Mouse (Mus musculus) right cerebral cortex, postnatal 25 days (tissue): ENCODE measurements around the gene Fastk.

Experiments used
- DNase-seq: peaks from one replicate; pipeline ENCODE4 v3.0.0; 2022

Gene Fastk

GRCm38 (mm10) chr5:24452691-24453233 is 7.7 kb upstream of the Fastk start:
- DNase-seq: peak; percentile 45

- peak; percentile 52 for DNase-seq
Observed at GRCm38 (mm10) chr5:24452030-24452690, 7.1 kb upstream of the Fastk start, which contains the start of gene Agap3. Agap3 (plus strand) TSS chr5:24452177.

DNA sequence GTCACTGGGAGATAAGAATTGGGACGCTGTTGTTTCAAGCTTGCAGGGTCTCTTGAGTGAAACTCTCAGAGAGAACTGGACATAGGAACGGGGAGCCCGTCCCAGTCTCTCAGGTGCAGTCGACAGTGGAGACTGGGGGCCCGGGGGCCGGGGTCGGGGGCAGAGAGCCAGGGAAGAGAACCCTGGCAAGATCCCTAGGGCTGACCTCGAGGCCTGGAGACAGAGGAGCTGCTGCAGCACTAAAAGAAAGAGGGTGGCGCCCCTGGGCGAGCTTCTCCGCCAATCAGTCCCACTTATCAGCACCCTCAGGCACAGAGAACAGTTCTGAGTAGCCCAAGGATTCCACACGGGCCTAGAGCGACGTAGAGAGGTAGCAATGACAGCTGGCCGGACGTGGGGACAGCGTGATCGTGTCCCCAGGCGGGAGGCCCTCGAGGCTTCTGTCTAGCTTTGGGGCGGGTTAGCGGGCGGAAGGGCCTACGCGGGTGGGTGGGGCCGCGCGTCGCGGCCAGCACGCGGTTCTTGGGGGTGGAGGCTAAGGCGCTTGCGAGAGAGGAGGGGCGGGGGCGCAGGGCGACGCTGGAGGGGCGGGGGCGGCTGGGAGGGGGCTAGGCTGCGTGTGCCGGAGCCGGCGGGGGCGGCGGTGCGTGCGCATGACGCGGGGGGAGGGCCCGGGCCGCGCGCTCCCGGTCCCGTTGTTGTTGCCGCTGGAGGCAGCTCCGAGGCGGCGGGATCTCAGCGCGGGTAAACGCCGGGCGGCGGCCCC is 6.4 kb upstream of the Fastk start:
- peak; percentile 88 for DNase-seq

- DNase-seq: peak; percentile 89
Observed at GRCm38 (mm10) chr5:24447624-24448298, 2.7 kb upstream of the Fastk start, which contains the start of gene Tmub1. Tmub1 (minus strand) TSS chr5:24447854.

- DNase-seq: no peak
Observed at GRCm38 (mm10) chr5:24446630-24447029, 1.5 kb upstream of the Fastk start.

- DNase-seq: no peak
Observed at GRCm38 (mm10) chr5:24445428-24446080, 467 bp upstream of the Fastk start.

- no peak for DNase-seq
Observed at GRCm38 (mm10) chr5:24443927-24444326, 1.2 kb downstream of the Fastk start.

GRCm38 (mm10) chr5:24443204-24443603 is 1.9 kb downstream of the Fastk start:
- DNase-seq: no peak

- DNase-seq: no peak
Observed at GRCm38 (mm10) chr5:24442029-24442428, 3.1 kb downstream of the Fastk start.

DNA sequence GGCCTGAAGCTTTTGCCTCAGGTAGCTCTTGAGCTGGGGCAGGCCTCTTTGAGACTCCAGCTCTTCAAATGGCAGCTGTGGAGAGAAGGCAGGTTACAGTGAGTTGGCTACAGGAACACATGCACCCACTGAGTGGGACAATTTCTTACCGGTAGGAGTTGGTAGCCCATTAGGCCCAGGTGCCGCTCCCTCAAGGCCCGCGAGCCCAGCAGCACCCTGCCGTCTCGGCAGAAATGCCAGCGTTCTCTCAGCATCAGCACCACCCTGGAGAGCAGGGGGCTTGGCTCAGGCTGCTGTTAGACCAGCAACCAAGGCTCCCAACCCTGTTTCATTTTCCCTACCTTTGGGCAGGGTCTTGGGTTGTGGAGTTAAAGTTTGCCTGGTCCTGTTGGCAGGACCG is 3.9 kb downstream of the Fastk start:
- DNase-seq: no peak

DNA sequence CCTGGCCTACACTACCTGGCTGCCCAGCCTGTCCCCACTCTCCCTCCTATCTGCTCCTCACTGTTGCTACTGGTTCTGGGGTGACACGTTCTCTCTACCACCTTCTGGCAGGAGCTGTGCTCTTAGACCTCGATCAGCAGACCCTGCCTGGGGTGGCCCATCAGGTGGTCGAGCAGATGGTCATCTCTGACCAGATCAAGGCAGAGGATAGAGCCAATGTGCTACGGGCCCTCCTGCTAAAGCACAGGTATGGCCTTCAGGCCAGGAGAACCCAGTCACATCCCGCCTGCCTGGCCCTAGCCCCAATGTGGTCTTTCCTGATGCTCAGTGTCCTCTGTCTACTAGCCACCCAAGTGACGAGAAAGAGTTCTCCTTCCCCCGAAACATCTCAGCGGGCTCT is 11.1 kb downstream of the Fastk start:
- no peak for DNase-seq

DNA sequence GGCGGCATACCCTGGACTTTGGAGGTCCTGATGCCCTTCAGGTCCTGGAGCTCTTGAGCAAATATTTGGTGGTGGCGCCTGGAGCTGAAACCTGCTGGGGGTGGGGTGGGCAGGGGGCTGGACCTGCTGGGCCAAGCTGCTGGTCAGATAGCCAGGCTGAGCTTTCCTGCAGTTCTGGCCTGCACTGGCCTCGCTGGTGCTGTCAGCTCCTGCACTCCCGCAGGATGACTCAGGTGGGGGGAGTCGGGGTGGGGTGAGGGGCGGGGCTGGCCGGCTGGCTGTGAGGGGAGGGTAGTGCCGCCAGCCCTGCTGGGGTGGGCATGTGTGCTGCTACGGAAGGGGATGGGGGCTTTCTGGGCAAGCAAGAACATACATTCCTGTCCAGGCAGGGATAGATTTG is 16.5 kb downstream of the Fastk start:
- no peak for DNase-seq

DNA sequence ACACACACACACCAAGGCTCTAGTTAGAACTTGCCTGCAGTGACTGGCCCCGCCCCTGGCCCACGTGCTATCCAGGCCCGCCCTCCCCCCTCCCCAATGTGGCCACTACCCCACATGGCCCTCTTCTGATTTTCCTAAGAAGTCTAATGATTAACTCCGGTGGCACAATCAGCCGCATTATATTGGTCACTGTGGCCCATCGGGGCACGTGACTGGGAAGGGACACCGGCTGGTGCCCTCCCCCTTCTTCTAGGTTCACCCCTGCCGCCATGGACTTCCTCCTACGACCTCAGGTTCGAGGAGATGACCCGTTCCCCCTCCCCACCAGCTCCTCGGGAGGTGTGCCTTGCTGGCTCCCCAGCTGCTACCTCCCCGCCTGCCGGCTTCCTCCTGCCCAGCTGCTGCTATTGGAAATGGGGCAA is 17.1 kb downstream of the Fastk start:
- DNase-seq: no peak

GRCm38 (mm10) chr5:24427285-24427633 is 17.8 kb downstream of the Fastk start:
- no peak for DNase-seq

GRCm38 (mm10) chr5:24426556-24427284 is 18.4 kb downstream of the Fastk start:
- DNase-seq: no peak

- DNase-seq: no peak
Observed at GRCm38 (mm10) chr5:24426037-24426432, 19.1 kb downstream of the Fastk start.

GRCm38 (mm10) chr5:24425421-24426036 is 19.6 kb downstream of the Fastk start:
- no peak for DNase-seq

- DNase-seq: peak; percentile 79
Observed at GRCm38 (mm10) chr5:24424861-24425411, 20.2 kb downstream of the Fastk start.

DNA sequence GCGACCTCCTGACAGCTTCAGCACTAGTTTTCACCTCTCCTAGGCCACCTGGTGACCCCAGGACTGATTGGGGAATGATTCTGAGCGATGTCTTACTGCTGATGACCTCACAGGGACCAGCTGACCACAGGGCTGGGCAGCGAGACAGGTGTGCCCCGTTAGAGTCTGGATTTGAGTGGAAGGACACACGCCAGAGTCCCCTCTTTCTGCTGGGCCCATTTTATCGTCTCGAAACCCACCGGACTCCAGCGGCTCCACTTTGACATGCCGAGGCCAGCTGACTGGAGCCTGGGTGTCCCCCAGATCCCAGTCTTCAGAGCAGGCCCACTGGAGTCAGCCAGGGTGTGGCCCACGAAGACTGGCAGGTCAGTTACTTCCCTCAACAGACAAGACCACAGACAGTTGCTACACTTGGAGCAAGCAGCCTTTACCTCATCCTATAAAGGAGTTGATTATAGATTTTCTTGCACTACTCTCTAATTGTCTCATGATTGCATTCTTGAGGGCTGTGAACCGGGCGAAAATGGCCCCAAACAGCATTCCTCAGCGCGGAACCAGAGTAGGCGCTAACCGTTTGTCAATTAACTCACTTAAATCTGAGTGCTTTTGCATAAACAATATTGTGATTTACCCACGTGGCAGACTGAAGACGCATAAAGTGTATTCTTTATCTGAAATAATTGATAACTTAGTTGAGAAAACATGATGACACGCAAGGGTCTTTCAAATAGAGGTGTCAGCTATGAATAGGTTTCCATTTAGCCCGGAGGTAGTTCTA is 20.9 kb downstream of the Fastk start:
- peak; percentile 49 for DNase-seq

DNA sequence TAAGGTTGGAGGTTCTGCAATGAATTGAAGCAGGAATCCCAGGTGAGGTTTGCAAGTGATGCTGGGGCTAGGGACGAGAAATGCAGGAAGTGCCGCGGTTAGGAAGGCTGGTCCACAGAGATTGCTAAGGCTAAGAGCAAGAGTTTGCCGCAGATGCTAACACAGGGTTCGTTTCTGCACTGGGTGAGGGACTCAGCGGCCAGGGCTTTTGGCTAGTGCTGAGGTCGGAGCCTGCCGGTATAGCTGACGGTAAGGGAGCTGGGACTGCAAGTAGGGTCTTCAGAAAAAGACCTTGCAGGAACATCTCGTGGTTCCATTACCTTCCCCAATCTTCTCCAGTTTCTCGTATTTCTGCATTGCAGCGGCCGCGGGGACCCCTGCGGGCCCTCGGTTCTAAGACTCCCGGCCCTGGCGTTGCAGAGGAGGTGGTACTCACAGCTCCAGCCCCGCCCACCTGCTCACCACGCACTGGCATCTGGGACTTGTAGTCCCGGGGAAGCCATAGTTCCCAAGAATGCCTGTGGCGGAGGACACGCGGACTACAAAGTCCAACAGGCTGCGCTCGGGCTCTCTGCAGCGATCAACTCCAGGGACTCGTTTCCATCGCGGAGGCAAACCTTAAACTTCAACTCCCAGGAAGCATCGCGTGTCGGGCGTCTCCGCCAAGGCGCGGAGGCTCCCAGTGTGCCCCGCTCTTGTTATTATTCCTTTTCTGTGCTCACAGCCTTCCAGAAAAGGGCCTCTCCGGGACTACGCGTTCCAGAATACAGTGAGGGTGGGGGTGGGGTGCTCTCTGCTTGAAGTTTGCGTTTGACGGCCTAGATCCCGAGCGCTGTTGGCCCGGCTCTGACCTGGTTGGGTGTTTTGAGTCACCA is 21.7 kb downstream of the Fastk start, which contains the start of the genes Cdk5 and Slc4a2:
Cdk5 (minus strand) TSS at position 402 of the 875 bp plus-strand sequence.
Slc4a2 (plus strand) TSS at position 709 of the 875 bp plus-strand sequence.
- DNase-seq: peak; percentile 99
